Mouse (Mus musculus) MEL (cell line): ENCODE data around the gene Col19a1. TPM values are rescaled to one million over a fixed set of nuclear protein-coding genes. Genes with fewer than 3 reads are reported as not detected.

ENCODE experiments used
- DNase-seq: peaks from one replicate; pipeline ENCODE4 v3.0.0; 2011; ENCODE audit warnings: low read depth, low spot score
- H3K27ac ChIP-seq: 2 replicates; pipeline ENCODE4 v1.5.1; 2012; ENCODE audit warnings: low read depth, mild to moderate bottlenecking, control low read depth, low read length, moderate library complexity; ENCODE audit not compliant: control insufficient read depth
- H3K27me3 ChIP-seq, 2 experiments: fragments of 150-350 bp in 1 of 2; sonication (generic) in 1 of 2; 2 replicates each; pipeline ENCODE4 v1.6.1; 2012; ENCODE audit warnings: low read length in 2 of 2, mild to moderate bottlenecking in 2 of 2, improper control_type of control experiment in 1 of 2, moderate library complexity in 1 of 2; ENCODE audit not compliant: insufficient read depth in 2 of 2, control insufficient read depth in 1 of 2
- H3K36me3 ChIP-seq, 2 experiments: 2 replicates each; pipeline ENCODE4 v1.6.1; 2012 to 2014; ENCODE audit warnings: low read length in 2 of 2, improper control_type of control experiment in 1 of 2, inconsistent platforms in 1 of 2, mild to moderate bottlenecking in 1 of 2; ENCODE audit not compliant: insufficient read depth in 2 of 2, control insufficient read depth in 1 of 2
- H3K4me1 ChIP-seq, 2 experiments: fragments of 150-350 bp in 1 of 2; sonication (generic) in 1 of 2; 2 replicates each; pipeline ENCODE4 v1.6.1; 2012; ENCODE audit warnings: low read length in 2 of 2, improper control_type of control experiment in 1 of 2, mild to moderate bottlenecking in 1 of 2; ENCODE audit not compliant: insufficient read depth in 2 of 2, control insufficient read depth in 1 of 2
- H3K4me3 ChIP-seq, 2 experiments: fragments of 150-350 bp in 1 of 2; sonication (generic) in 1 of 2; 2 replicates each; pipeline ENCODE4 v1.5.1; 2012; ENCODE audit warnings: low read depth in 2 of 2, low read length in 2 of 2, mild to moderate bottlenecking in 2 of 2, moderate library complexity in 2 of 2, control low read depth in 1 of 2, improper control_type of control experiment in 1 of 2; ENCODE audit not compliant: control insufficient read depth in 1 of 2, insufficient read depth in 1 of 2
- H3K79me2 ChIP-seq: 2 replicates; pipeline ENCODE4 v1.6.1; 2012; ENCODE audit warnings: mild to moderate bottlenecking, low read length, moderate library complexity; ENCODE audit not compliant: control insufficient read depth, poor library complexity, insufficient read depth
- H3K9ac ChIP-seq: 2 replicates; pipeline ENCODE4 v1.6.1; 2012; ENCODE audit warnings: low read depth, mild to moderate bottlenecking, control low read depth, low read length, moderate library complexity; ENCODE audit not compliant: control insufficient read depth, poor library complexity, severe bottlenecking
- H3K9me3 ChIP-seq: fragments of 150-350 bp; sonication (generic); replicated peaks from 2 replicates; pipeline ENCODE4 v1.6.1; 2012; ENCODE audit warnings: mild to moderate bottlenecking, low read length, improper control_type of control experiment, moderate library complexity; ENCODE audit not compliant: insufficient read depth
- BHLHE40 ChIP-seq: IDR thresholded peaks from 2 replicates; pipeline ENCODE4 v1.6.1; 2012; ENCODE audit warnings: low read depth, mild to moderate bottlenecking, inconsistent platforms, low read length, improper control_type of control experiment, borderline replicate concordance
- CHD1 ChIP-seq: IDR thresholded peaks from 2 replicates; pipeline ENCODE4 v1.6.1; 2012; ENCODE audit warnings: low read depth, mild to moderate bottlenecking, inconsistent platforms, low read length, improper control_type of control experiment
- CHD2 ChIP-seq: IDR thresholded peaks from 2 replicates; pipeline ENCODE4 v1.6.1; 2011; ENCODE audit warnings: low read length, improper control_type of control experiment
- E2F4 ChIP-seq: IDR thresholded peaks from 2 replicates; pipeline ENCODE4 v1.6.1; 2011; ENCODE audit warnings: low read depth, low read length, improper control_type of control experiment, borderline replicate concordance
- ELF1 ChIP-seq: IDR thresholded peaks from 2 replicates; pipeline ENCODE4 v1.6.1; 2014; ENCODE audit warnings: low read depth, mild to moderate bottlenecking, inconsistent platforms, low read length, improper control_type of control experiment, moderate library complexity
- EP300 ChIP-seq, 2 experiments: IDR thresholded peaks; 2 replicates each; pipeline ENCODE4 v1.6.1; 2011; ENCODE audit warnings: improper control_type of control experiment in 2 of 2, low read length in 2 of 2, low read depth in 1 of 2, mild to moderate bottlenecking in 1 of 2
- ETS1 ChIP-seq: IDR thresholded peaks from 2 replicates; pipeline ENCODE4 v1.6.1; 2012; ENCODE audit warnings: low read depth, mild to moderate bottlenecking, inconsistent platforms, low read length, improper control_type of control experiment, moderate library complexity
- GABPA ChIP-seq: IDR thresholded peaks from 2 replicates; pipeline ENCODE4 v1.6.1; 2012; ENCODE audit warnings: low read depth, mild to moderate bottlenecking, inconsistent platforms, low read length, improper control_type of control experiment, moderate library complexity
- GATA1 ChIP-seq: IDR thresholded peaks from 2 replicates; pipeline ENCODE4 v1.6.1; 2011; ENCODE audit warnings: low read depth, low read length, improper control_type of control experiment
- MAX ChIP-seq: IDR thresholded peaks from 2 replicates; pipeline ENCODE4 v1.6.1; 2011; ENCODE audit warnings: low read length, improper control_type of control experiment
- MEF2A ChIP-seq: IDR thresholded peaks from 2 replicates; pipeline ENCODE4 v1.6.1; 2014; ENCODE audit warnings: low read depth, mild to moderate bottlenecking, inconsistent platforms, low read length, improper control_type of control experiment; ENCODE audit not compliant: poor library complexity, insufficient replicate concordance, severe bottlenecking; ENCODE audit errors: extremely low read depth
- MXI1 ChIP-seq: IDR thresholded peaks from 2 replicates; pipeline ENCODE4 v1.6.1; 2011; ENCODE audit warnings: mild to moderate bottlenecking, low read depth, low read length, improper control_type of control experiment
- MYB ChIP-seq: IDR thresholded peaks from 2 replicates; pipeline ENCODE4 v1.6.1; 2011; ENCODE audit warnings: mild to moderate bottlenecking, low read depth, low read length, improper control_type of control experiment
- MYC ChIP-seq: IDR thresholded peaks from 2 replicates; pipeline ENCODE4 v1.6.1; 2011; ENCODE audit warnings: low read depth, mild to moderate bottlenecking, low read length, improper control_type of control experiment, moderate library complexity
- NELFE ChIP-seq: IDR thresholded peaks from 2 replicates; pipeline ENCODE4 v1.6.1; 2011; ENCODE audit warnings: low read depth, low read length, improper control_type of control experiment
- NRF1 ChIP-seq: IDR thresholded peaks from 2 replicates; pipeline ENCODE4 v1.6.1; 2014; ENCODE audit warnings: low read depth, mild to moderate bottlenecking, inconsistent platforms, low read length, improper control_type of control experiment, moderate library complexity; ENCODE audit not compliant: poor library complexity, insufficient read depth, severe bottlenecking
- POLR2AphosphoS2 ChIP-seq: IDR thresholded peaks from 2 replicates; pipeline ENCODE4 v1.6.1; 2011; ENCODE audit warnings: low read length, improper control_type of control experiment
- POLR2AphosphoS5 ChIP-seq: IDR thresholded peaks from 2 replicates; pipeline ENCODE4 v1.6.1; 2012; ENCODE audit warnings: low read depth, borderline replicate concordance, mild to moderate bottlenecking, inconsistent platforms, low read length, moderate library complexity, mixed read lengths
- SIN3A ChIP-seq: IDR thresholded peaks from 2 replicates; pipeline ENCODE4 v1.6.1; 2012; ENCODE audit warnings: low read length, improper control_type of control experiment, inconsistent platforms
- SMC3 ChIP-seq: IDR thresholded peaks from 2 replicates; pipeline ENCODE4 v1.6.1; 2011; ENCODE audit warnings: low read depth, low read length, improper control_type of control experiment
- TAL1 ChIP-seq: IDR thresholded peaks from 2 replicates; pipeline ENCODE4 v1.6.1; 2012; ENCODE audit warnings: mild to moderate bottlenecking, inconsistent platforms, low read length, moderate library complexity, mixed read lengths
- TBP ChIP-seq: IDR thresholded peaks from 2 replicates; pipeline ENCODE4 v1.8.0; 2011; ENCODE audit warnings: low read depth, low read length, improper control_type of control experiment
- UBTF ChIP-seq: IDR thresholded peaks from 2 replicates; pipeline ENCODE4 v1.6.1; 2012; ENCODE audit warnings: low read depth, mild to moderate bottlenecking, inconsistent platforms, low read length, improper control_type of control experiment, moderate library complexity, borderline replicate concordance; ENCODE audit not compliant: insufficient read depth
- USF2 ChIP-seq, 2 experiments: IDR thresholded peaks; 2 replicates each; pipeline ENCODE4 v1.6.1; 2011 to 2012; ENCODE audit warnings: improper control_type of control experiment in 2 of 2, low read length in 2 of 2, borderline replicate concordance in 1 of 2, inconsistent platforms in 1 of 2, low read depth in 1 of 2, mild to moderate bottlenecking in 1 of 2; ENCODE audit not compliant: insufficient read depth in 1 of 2
- ZC3H11A ChIP-seq: IDR thresholded peaks from 2 replicates; pipeline ENCODE4 v1.6.1; 2012; ENCODE audit warnings: low read depth, mild to moderate bottlenecking, inconsistent platforms, low read length, improper control_type of control experiment
- polyA plus RNA-seq, 2 experiments: library from polyadenylated mRNA; stranded (reverse) in 1 of 2; unstranded in 1 of 2; fragments of >175 nt in 1 of 2; fragments of >200 nt in 1 of 2; gene quantifications; 2 replicates each; pipeline versions ENCODE4 v1.2.1 to v1.2.4; 2012; ENCODE audit warnings: low replicate concordance in 2 of 2, low read depth in 1 of 2; ENCODE audit not compliant: insufficient read length in 2 of 2, insufficient read depth in 1 of 2, missing spikeins in 1 of 2
- total RNA-seq: library from RNA; depleted of rRNA; stranded (reverse); fragments of 300-350 nt; gene quantifications from 2 replicates; pipeline ENCODE4 v1.2.3, GENCODE M21; 2012

Col19a1 gene
- total and polyA plus RNA-seq, 3 experiments: not detected

DNA sequence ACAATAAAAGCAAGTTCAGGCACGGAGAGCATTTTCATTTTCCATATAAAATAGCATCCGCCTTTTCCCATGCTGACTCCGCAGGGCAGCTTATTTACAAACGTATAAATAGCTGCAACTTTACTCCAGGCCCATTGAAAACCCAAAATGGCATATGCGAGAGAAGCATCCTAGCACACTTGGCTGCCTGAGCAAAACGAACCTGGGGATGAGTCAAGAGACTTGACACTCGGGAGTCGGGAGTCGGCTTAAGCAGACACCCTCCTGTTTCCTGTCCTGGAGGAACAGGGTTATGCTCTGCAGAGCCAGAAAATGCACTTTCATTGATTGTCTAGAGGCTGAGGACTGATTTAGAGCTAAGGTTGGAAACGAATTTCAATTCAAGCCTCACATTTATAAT, 29.3 kb downstream of the Col19a1 start:
- Histone ChIP-seq H3K9me3 (no peaks in the 10 kb centered on the region), H3K9ac (no peak overlapping the region), H3K4me1 (no peaks in the 10 kb centered on the region), H3K27ac (no peak overlapping the region), H3K79me2 (no peaks in the 10 kb centered on the region), H3K36me3 (no peaks in the 10 kb centered on the region), H3K4me3 (no peak overlapping the region), H3K27me3 (no peaks in the 10 kb centered on the region)
- DNase-seq: no peak
- no peak for TF ChIP-seq POLR2AphosphoS5
- no peak for TF ChIP-seq SMC3
- TF ChIP-seq NRF1: no peak
- no peak for TF ChIP-seq MYB
- no peak for TF ChIP-seq GATA1
- no peak for TF ChIP-seq MXI1
- no peak for TF ChIP-seq MEF2A
- TF ChIP-seq NELFE: no peak
- TF ChIP-seq MAX: no peak
- TF ChIP-seq POLR2AphosphoS2: no peak
- TF ChIP-seq MYC: no peak
- TF ChIP-seq UBTF: no peak
- TF ChIP-seq ZC3H11A: no peak
- TF ChIP-seq SIN3A: no peak
- no peak for TF ChIP-seq E2F4
- TF ChIP-seq CHD1: no peak
- no peak for TF ChIP-seq GABPA
- no peak for TF ChIP-seq USF2 (IDR thresholded peaks at IDR 0.05; ENCODE audit: borderline replicate concordance in 1 of 2, insufficient read depth in 1 of 2, low read depth in 1 of 2, low read length in 2 of 2)

DNA sequence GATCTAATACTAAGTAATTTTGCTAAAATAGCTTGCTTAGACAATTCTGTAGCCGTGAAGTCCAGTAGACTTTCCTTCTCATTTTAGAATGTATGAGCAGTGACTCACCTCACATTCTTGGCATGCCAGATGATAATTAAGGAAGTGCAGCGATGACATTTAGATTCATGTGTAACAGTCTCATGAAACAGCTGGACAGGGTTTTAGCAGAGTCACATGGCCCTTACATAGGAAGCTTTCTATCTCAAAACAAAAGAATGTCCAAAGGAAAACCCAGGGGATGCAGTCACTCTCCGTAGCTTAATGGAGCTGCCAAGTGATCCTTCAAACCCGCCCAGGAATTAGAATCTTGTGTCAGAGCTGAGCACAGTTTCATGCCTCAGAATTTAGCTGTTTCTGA, 33.8 kb downstream of the Col19a1 start:
- no peaks in the 10 kb centered on the region for H3K9me3 ChIP-seq
- no peak overlapping the region for H3K27ac ChIP-seq
- no peaks in the 10 kb centered on the region for H3K4me1 ChIP-seq
- no peaks in the 10 kb centered on the region for H3K27me3 ChIP-seq
- no peak overlapping the region for H3K9ac ChIP-seq
- H3K36me3 ChIP-seq: no peaks in the 10 kb centered on the region
- no peak for DNase-seq
- no peaks in the 10 kb centered on the region for H3K79me2 ChIP-seq
- no peak for TF ChIP-seq SIN3A
- TF ChIP-seq MAX: no peak
- no peak for TF ChIP-seq MYC
- no peak for TF ChIP-seq CHD1
- no peak for TF ChIP-seq POLR2AphosphoS2
- no peak for TF ChIP-seq ETS1
- TF ChIP-seq CHD2: no peak
- TF ChIP-seq TBP: no peak
- no peak for TF ChIP-seq ZC3H11A
- no peak for TF ChIP-seq BHLHE40
- TF ChIP-seq EP300 (IDR thresholded peaks at IDR 0.05; ENCODE audit: low read depth in 1 of 2, low read length in 2 of 2): no peak
- no peak for TF ChIP-seq E2F4
- no peak for TF ChIP-seq TAL1
- TF ChIP-seq UBTF: no peak
- TF ChIP-seq NELFE: no peak
- TF ChIP-seq MEF2A: no peak
- no peak for TF ChIP-seq ELF1
- no peak overlapping the region for H3K4me3 ChIP-seq
